Mouse (Mus musculus): ENCODE results near the gene Olfr1052. TPM values are rescaled to one million over a fixed set of nuclear protein-coding genes. Genes with fewer than 3 reads are reported as not detected.
"Not testable (repeated sequence)": the region's sequence is repeated elsewhere in the genome, so short reads cannot be mapped to it uniquely, and the experiment has no call there.

Olfr1052 gene
- total RNA-seq (2022) = not detected

GRCm38 (mm10) chr2:86292155-86292554 lies at the start of gene Olfr1052:
TSS of gene Olfr1052 (plus strand) at chr2:86292455.
- DNase-seq (ENCODE audit: low spot score in 2 of 2) = no peak

DNA sequence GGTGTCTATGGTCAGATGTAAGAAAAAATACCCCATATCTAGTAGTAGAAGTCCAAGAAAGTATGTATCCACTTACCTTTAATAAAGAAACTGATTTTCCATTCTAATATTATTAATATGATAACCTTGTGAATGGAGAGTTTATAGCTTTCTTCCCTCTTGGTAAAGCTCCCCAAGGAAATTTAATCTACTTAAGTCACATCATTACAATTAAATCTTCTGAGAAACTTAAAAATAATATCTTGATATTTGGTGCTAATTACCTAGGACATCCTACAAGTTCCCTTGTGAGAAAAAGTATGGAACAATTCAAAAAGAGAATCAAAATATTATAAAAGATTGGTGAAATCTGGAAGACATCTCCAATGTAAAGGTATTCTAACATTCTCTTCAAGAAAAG lies 34.0 kb upstream of the Olfr1052 start, which contains the start of gene Olfr1049:
Gene Olfr1049, minus strand, starts transcription at position 101 of the 400 bp plus-strand sequence.
- DNase-seq (ENCODE audit: low spot score in 2 of 2) = not testable (repeated sequence)

GRCm38 (mm10) chr2:86278988-86279387 lies 13.3 kb upstream of the Olfr1052 start, which contains the start of gene Olfr1051:
TSS of gene Olfr1051 (minus strand) at chr2:86279088.
- not testable (repeated sequence) for DNase-seq (ENCODE audit: low spot score in 2 of 2)

GRCm38 (mm10) chr2:86315184-86315583 lies 22.9 kb downstream of the Olfr1052 start, which contains the start of gene Olfr1053:
TSS of gene Olfr1053 (minus strand) at chr2:86315284.
- no peak for DNase-seq (ENCODE audit: low spot score in 2 of 2)

DNA sequence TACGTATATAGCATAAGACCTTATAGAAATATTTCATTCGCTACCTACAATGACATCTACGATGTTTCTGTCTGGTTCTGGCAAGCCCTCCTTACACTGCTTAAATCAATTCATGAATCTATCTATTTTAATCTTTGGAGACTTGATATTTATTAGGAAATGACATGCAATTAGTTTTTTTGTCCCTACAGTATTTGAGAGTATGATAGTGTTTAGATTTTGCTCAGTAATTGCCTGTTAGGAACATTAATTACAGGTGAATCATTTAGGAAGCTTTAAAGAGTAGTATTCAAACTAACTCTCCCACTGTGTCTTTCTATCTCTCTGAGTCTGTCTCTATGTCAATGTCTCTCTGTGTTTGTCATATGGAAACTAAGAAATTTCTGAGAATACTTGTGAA lies 43.1 kb downstream of the Olfr1052 start, which contains the start of gene Olfr1054:
Gene Olfr1054, minus strand, starts transcription at position 101 of the 400 bp plus-strand sequence.
- no peak for DNase-seq (ENCODE audit: low spot score in 2 of 2)

Other genes with a start within 250 kb of the Olfr1052 start
- not detected for gene Olfr1034, start 246.6 kb upstream of the Olfr1052 start, total RNA-seq (2022)
- not detected for gene Olfr1036, start 218.5 kb upstream of the Olfr1052 start, total RNA-seq (2022)
- not detected for gene Olfr1037, start 205.1 kb upstream of the Olfr1052 start, total RNA-seq (2022)
- gene Olfr1039, start 156.5 kb upstream of the Olfr1052 start, total RNA-seq (2022) = not detected
- gene Olfr1040, start 145.7 kb upstream of the Olfr1052 start, total RNA-seq (2022) = not detected
- not detected for gene Olfr1042, start 130.6 kb upstream of the Olfr1052 start, total RNA-seq (2022)
- not detected for gene Olfr1043, start 124.9 kb upstream of the Olfr1052 start, total RNA-seq (2022)
- not detected for gene Olfr1044, start 114.6 kb upstream of the Olfr1052 start, total RNA-seq (2022)
- gene Olfr52, start 106.8 kb upstream of the Olfr1052 start, total RNA-seq (2022) = not detected
- not detected for gene Olfr1045, start 89.4 kb upstream of the Olfr1052 start, total RNA-seq (2022)
- gene Olfr1046, start 73.1 kb upstream of the Olfr1052 start, total RNA-seq (2022) = not detected
- not detected for gene Olfr1047, start 61.1 kb upstream of the Olfr1052 start, total RNA-seq (2022)
- not detected for gene Olfr1048, start 52.2 kb upstream of the Olfr1052 start, total RNA-seq (2022)
- not detected for gene Olfr1049, start 34.1 kb upstream of the Olfr1052 start, total RNA-seq (2022)
- not detected for gene Olfr1051, start 13.4 kb upstream of the Olfr1052 start, total RNA-seq (2022)
- not detected for gene Olfr1053, start 22.8 kb downstream of the Olfr1052 start, total RNA-seq (2022)
- gene Olfr1054, start 43.0 kb downstream of the Olfr1052 start, total RNA-seq (2022) = not detected
- not detected for gene Olfr1055, start 57.8 kb downstream of the Olfr1052 start, total RNA-seq (2022)
- gene Olfr1056, start 70.0 kb downstream of the Olfr1052 start, total RNA-seq (2022) = not detected
- gene Olfr1057, start 85.9 kb downstream of the Olfr1052 start, total RNA-seq (2022) = not detected
- gene Olfr1058, start 96.1 kb downstream of the Olfr1052 start, total RNA-seq (2022) = not detected
- not detected for gene Olfr1061, start 121.6 kb downstream of the Olfr1052 start, total RNA-seq (2022)
- not detected for gene Olfr1062, start 134.3 kb downstream of the Olfr1052 start, total RNA-seq (2022)
- gene Olfr1065, start 158.1 kb downstream of the Olfr1052 start, total RNA-seq (2022) = not detected
- gene Olfr1066, start 163.8 kb downstream of the Olfr1052 start, total RNA-seq (2022) = not detected
- gene Olfr228, start 194.9 kb downstream of the Olfr1052 start, total RNA-seq (2022) = not detected
- not detected for gene Olfr1076, start 216.0 kb downstream of the Olfr1052 start, total RNA-seq (2022)

All from gastrocnemius, adult 8-10 months (tissue).